Mouse (Mus musculus) ES-Bruce4 (cell line): ENCODE data around the gene Plekhm3. TPM values are rescaled to one million over a fixed set of nuclear protein-coding genes. Genes with fewer than 3 reads are reported as not detected.

Experiments used
- H3K27ac ChIP-seq: 2 replicates; pipeline ENCODE4 v1.5.1; 2012; ENCODE audit warnings: low read length, inconsistent platforms; ENCODE audit not compliant: insufficient read depth
- H3K27me3 ChIP-seq: 2 replicates; pipeline ENCODE4 v1.6.1; 2012; ENCODE audit warnings: mild to moderate bottlenecking, low read length, inconsistent platforms; ENCODE audit not compliant: control insufficient read depth, poor library complexity, insufficient read depth, severe bottlenecking
- H3K36me3 ChIP-seq: 2 replicates; pipeline ENCODE4 v1.6.1; 2012; ENCODE audit warnings: inconsistent platforms, mild to moderate bottlenecking, low read length, moderate library complexity; ENCODE audit not compliant: control insufficient read depth, poor library complexity, insufficient read depth, severe bottlenecking
- H3K4me1 ChIP-seq: one replicate; pipeline ENCODE4 v1.8.1; 2011; ENCODE audit warnings: low read length; ENCODE audit not compliant: control insufficient read depth, insufficient read depth
- H3K4me3 ChIP-seq: 2 replicates; pipeline ENCODE4 v1.5.1; 2011; ENCODE audit warnings: low read depth, mild to moderate bottlenecking, low read length
- H3K9ac ChIP-seq: 2 replicates; pipeline ENCODE4 v1.6.1; 2012; ENCODE audit warnings: low read depth, mild to moderate bottlenecking, inconsistent platforms; ENCODE audit not compliant: poor library complexity, severe bottlenecking
- H3K9me3 ChIP-seq: replicated peaks from 2 replicates; pipeline ENCODE4 v1.6.1; 2012; ENCODE audit warnings: mild to moderate bottlenecking, low read length, inconsistent platforms; ENCODE audit not compliant: control insufficient read depth, poor library complexity, insufficient read depth, severe bottlenecking
- CTCF ChIP-seq: IDR thresholded peaks from one replicate; pipeline ENCODE4 v1.8.1; 2011; ENCODE audit warnings: low read depth, low read length
- EP300 ChIP-seq: IDR thresholded peaks from 2 replicates; pipeline ENCODE4 v1.6.1; 2011; ENCODE audit warnings: low read depth, low read length; ENCODE audit not compliant: insufficient read depth
- POLR2A ChIP-seq: IDR thresholded peaks from one replicate; pipeline ENCODE4 v1.8.1; 2011; ENCODE audit warnings: low read length; ENCODE audit not compliant: insufficient read depth
- polyA plus RNA-seq: library from polyadenylated mRNA; stranded (reverse); fragments of >200 nt; gene quantifications from 2 replicates; pipeline ENCODE4 v1.2.4, GENCODE M21; 2011; ENCODE audit warnings: low read depth; ENCODE audit not compliant: missing spikeins, insufficient read depth, insufficient read length

Plekhm3 gene
- polyA plus RNA-seq, 1 experiment, result 9.5 TPM

DNA sequence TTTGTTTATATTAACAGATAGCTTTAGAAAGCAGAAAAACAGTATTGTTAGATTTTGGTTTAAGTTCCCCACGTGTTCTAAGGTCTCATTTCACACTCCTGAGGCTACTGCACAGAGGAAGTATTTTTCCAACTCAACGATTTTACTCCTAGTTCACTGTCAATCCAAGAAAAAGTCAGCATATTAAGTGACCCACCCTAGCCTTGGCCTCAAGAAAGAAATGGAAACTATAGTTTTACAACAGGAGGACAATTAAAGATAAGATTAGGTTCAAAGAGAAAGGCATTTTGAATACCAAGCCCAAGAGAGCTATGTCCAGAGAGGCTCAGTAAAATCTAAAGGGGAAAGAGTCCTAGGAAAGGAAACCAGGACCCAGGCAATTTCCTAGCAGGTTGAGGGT lies 125.1 kb downstream of the Plekhm3 start:
- Histone ChIP-seq H3K27me3 (no peaks in the 10 kb centered on the region), H3K36me3 (no peaks in the 10 kb centered on the region), H3K4me1 (no peaks in the 10 kb centered on the region), H3K27ac (no peak overlapping the region), H3K4me3 (no peak overlapping the region), H3K9me3 (no peaks in the 10 kb centered on the region), H3K9ac (no peak overlapping the region)
- TF ChIP-seq POLR2A (no peak), EP300 (no peak), CTCF (no peak)

GRCm38 (mm10) chr1:64827434-64827833 lies 129.2 kb downstream of the Plekhm3 start:
- no peaks in the 10 kb centered on the region for H3K27me3 ChIP-seq
- H3K36me3 ChIP-seq, result no peaks in the 10 kb centered on the region
- TF ChIP-seq POLR2A (no peak), CTCF (no peak), EP300 (no peak)
- no peaks in the 10 kb centered on the region for H3K4me1 ChIP-seq
- no peak overlapping the region for H3K9ac ChIP-seq
- no peak overlapping the region for H3K4me3 ChIP-seq
- H3K27ac ChIP-seq, result no peak overlapping the region
- no peaks in the 10 kb centered on the region for H3K9me3 ChIP-seq

GRCm38 (mm10) chr1:64826348-64827103 lies 130.1 kb downstream of the Plekhm3 start:
- Histone ChIP-seq H3K9ac (no peak overlapping the region), H3K9me3 (no peaks in the 10 kb centered on the region), H3K27ac (no peak overlapping the region), H3K4me1 (no peaks in the 10 kb centered on the region), H3K27me3 (no peaks in the 10 kb centered on the region), H3K36me3 (no peaks in the 10 kb centered on the region), H3K4me3 (no peak overlapping the region)
- TF ChIP-seq CTCF, result no peak
- no peak for TF ChIP-seq POLR2A
- no peak for TF ChIP-seq EP300

- no peaks in the 10 kb centered on the region for H3K27me3 ChIP-seq
- H3K9ac ChIP-seq, result no peak overlapping the region
- no peaks in the 10 kb centered on the region for H3K9me3 ChIP-seq
- H3K36me3 ChIP-seq, result no peaks in the 10 kb centered on the region
- no peaks in the 10 kb centered on the region for H3K4me1 ChIP-seq
- H3K4me3 ChIP-seq, result no peak overlapping the region
- TF ChIP-seq CTCF (no peak), POLR2A (no peak), EP300 (no peak)
- H3K27ac ChIP-seq, result no peak overlapping the region
Observed at GRCm38 (mm10) chr1:64823564-64823963, 133.1 kb downstream of the Plekhm3 start.

DNA sequence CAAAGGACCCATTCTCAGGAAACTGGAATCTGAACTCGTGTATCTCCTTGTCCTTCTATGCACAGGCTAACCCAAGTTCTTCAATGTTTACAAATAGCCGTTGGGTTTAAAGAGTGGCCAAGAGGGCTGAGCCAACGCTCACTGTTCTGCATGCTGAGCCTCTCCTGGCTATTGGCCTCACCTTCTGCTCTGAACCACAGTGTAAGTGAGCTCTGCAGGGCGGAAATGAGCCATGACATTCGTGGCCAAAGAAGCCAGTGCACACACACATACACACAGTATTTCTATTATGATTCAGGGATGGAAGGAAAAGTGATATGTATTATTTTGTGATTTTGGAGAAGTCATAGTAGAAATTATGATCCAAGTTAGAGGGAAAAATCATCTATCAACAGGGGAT lies 138.9 kb downstream of the Plekhm3 start:
- Histone ChIP-seq H3K9ac (no peak overlapping the region), H3K4me1 (no peaks in the 10 kb centered on the region), H3K27me3 (no peaks in the 10 kb centered on the region), H3K36me3 (no peaks in the 10 kb centered on the region), H3K9me3 (no peaks in the 10 kb centered on the region), H3K27ac (no peak overlapping the region), H3K4me3 (no peak overlapping the region)
- TF ChIP-seq POLR2A (no peak), EP300 (no peak), CTCF (no peak)

GRCm38 (mm10) chr1:64813182-64813581 lies 143.4 kb downstream of the Plekhm3 start:
- no peaks in the 10 kb centered on the region for H3K27me3 ChIP-seq
- no peak for TF ChIP-seq EP300
- no peak for TF ChIP-seq CTCF
- TF ChIP-seq POLR2A, result no peak

More at GRCm38 (mm10) chr1:64813182-64813581, 143.4 kb downstream of the Plekhm3 start:
- no peaks in the 10 kb centered on the region for H3K4me1 ChIP-seq
- no peak overlapping the region for H3K9ac ChIP-seq
- no peak overlapping the region for H3K4me3 ChIP-seq
- no peaks in the 10 kb centered on the region for H3K36me3 ChIP-seq
- no peak overlapping the region for H3K27ac ChIP-seq
- no peaks in the 10 kb centered on the region for H3K9me3 ChIP-seq
